Mouse (Mus musculus): Measurements from ENCODE around the gene Btbd9.

DNA sequence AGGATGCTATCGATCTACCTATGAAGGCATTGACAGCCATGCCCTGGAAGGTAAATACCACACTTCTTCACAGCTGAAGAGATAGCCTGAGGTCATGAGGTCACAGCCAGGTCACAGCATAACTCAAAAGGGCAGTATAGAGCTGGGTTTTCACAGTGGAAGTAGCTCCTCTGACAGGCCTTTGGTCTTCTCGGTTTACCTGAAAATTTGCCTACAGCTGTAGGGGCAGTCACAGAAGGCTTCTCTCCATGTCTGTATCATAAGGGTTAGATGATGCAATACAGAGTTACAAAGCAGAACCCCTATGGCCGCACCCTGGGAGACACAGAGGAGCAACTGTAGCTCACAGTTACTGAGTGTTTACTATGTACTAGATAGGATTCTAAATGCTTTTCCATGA lies 163.3 kb downstream of the Btbd9 start:
- TF ChIP-seq POLR2A (IDR thresholded peaks at IDR 0.05; ENCODE audit: insufficient read depth, low read length) (no peak), CTCF (IDR thresholded peaks at IDR 0.05; ENCODE audit: low read depth, low read length) (no peak), EP300 (IDR thresholded peaks at IDR 0.05; ENCODE audit: insufficient read depth, low read depth, low read length) (no peak)
